Mouse (Mus musculus): ENCODE measurements around the gene Rgs12. TPM values are rescaled to one million over a fixed set of nuclear protein-coding genes. Genes with fewer than 3 reads are reported as not detected.

Rgs12 gene
- polyA plus RNA-seq, 3 experiments from 2014 or later: 5.4 to 10.7 (median 9.9) TPM

GRCm38 (mm10) chr5:34931516-34932457 is 17.5 kb upstream of the Rgs12 start:
- ATAC-seq: no peak

- no peak for ATAC-seq
Observed at GRCm38 (mm10) chr5:34932458-34932806, 16.8 kb upstream of the Rgs12 start.

DNA sequence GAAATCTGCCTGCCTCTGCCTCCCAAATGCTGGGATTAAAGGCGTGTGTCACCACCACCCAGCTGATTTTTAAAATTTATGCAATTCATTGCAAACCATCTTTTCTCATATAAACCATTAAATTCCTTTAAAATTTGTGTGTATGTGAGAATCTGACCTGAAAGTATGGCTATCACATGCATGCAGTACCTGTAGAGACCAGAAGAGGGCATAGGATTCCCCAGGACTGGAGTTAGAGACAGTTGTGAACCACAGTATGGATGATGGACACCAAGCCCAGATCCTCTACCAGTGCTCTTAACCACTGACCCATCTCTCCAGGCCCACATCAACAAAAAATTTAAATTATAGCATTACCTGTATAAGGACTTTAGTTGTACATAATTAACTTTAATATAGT is 15.8 kb upstream of the Rgs12 start:
- ATAC-seq: no peak

- no peak for ATAC-seq
Observed at GRCm38 (mm10) chr5:34941710-34942470, 7.4 kb upstream of the Rgs12 start.

DNA sequence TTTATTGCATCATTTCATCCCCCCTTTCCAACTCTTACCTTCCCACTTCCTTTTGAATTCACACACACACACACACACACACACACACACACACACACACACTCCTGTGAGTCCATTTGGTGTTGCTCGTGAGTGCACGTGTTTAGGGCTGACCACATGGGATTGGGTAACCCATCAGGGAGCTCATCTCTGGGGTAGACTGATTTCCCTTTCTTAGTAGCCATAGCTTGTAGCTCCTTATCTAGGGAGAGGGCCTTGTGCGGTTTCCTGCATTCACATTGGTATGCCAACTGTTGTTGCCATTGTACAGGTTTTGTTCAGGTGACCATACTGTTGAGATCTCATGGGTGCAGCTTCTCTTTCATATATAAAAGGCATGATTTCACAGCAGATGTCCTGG is 5.8 kb upstream of the Rgs12 start:
- ATAC-seq: no peak

DNA sequence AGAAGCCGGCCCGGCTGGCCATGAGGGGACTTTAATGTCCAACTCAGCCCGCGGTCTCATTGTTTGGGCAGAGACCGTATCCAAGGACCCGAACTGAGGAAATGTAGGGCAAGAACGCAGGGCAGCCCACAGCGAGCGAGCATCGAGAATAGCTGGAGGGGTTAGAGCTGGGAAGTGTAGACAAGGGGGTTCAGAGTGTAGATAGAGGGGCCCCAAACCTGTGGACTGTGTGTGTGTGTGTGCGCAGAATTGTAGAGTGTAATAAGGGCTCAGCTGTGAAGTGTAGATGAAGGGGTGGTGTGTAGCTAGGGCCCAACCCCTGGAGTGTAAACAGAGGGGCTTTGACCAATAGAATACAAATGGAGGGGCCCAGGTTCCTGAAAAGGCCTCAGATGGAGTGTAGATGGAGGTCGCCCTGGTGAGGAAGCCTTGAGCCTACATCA is 545 bp downstream of the Rgs12 start:
- no peak for ATAC-seq

DNA sequence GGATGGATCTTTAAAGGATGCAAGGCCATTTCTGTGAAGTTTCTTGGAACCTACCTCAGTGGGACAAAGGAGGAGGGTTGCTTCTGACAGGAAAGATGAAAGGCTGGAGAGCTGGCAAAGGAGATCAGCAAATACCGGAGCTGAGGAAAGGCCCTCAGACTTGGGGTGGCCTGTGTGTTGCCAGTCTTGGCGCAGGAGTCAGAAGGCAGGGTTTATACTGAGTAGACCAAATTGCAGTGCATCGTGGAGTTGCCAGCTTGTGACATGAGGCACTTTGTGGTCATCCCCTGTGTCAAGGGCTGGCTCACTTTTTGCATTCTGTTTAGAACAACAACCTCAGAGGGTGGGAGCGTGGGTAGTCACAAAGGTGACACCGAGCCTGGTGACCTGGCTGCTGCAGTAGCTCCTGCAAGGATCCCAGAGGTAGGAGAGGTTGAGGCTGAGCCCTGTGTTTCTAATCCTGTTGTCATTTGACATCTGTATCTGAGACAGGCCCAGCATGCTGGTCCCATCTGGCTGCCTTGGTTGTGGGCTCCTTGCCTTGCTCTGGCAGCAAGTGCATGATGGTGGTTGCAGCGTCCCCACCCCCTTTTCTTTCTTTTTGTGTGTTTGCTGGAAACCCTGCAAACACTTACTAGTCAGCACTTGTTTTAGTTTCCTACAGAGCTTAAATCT is 1.4 kb downstream of the Rgs12 start:
- no peak for ATAC-seq

DNA sequence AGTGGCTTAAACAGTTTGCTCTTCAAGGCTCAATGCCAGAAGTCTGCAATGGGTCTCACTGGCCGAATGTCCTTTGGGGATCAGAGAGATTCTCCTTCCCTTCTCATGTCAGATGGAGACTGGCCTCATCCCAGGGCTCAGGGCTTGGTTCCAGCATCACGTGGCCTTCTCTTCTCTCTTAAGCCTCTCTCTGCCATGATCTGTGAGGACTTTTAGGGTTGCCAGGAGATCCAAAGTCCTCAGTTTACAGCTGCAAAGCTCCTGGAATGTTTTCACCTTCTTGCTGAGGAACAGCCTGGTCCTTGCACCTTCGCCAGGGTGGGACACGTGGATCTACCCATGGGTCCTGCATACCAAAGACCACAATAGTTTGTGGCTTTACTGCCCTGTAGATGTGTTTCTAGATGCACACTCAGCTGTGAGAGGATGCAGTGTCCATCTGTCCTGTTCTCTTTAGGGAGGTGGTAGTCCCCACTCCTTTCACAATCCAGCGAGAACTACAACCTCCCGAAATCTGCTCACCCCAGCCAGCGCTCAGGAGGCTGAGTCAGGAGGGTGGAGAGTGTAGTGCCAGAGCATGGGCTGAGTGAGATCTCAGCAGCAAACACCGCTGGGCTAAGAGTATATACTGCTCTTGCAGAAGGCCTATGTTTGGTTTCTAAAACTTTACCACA is 2.1 kb downstream of the Rgs12 start:
- ATAC-seq: no peak

- ATAC-seq: no peak
Observed at GRCm38 (mm10) chr5:34954508-34954907, 5.3 kb downstream of the Rgs12 start.

DNA sequence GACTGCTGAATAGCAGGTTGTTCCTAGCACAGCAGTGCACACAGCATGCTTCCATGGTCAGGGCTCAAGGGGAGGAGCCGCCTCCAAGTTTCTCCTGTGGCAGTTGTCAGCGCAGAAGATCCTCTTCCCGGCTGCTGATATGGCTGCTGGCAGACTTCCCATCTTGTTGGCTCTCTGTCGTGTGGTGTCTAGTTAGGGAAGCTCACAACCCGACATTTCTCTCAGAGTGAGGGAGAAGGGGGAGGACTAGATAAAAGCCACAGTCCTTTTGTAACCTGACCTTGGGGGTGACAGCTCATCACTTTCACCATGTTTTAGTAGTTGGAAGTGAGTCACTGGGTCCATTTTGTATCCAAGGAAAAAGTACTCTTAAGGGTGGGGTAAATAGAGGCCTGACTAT is 6.4 kb downstream of the Rgs12 start:
- no peak for ATAC-seq

GRCm38 (mm10) chr5:34956151-34956550 is 6.9 kb downstream of the Rgs12 start:
- no peak for ATAC-seq

GRCm38 (mm10) chr5:34957015-34957414 is 7.8 kb downstream of the Rgs12 start:
- ATAC-seq: no peak

DNA sequence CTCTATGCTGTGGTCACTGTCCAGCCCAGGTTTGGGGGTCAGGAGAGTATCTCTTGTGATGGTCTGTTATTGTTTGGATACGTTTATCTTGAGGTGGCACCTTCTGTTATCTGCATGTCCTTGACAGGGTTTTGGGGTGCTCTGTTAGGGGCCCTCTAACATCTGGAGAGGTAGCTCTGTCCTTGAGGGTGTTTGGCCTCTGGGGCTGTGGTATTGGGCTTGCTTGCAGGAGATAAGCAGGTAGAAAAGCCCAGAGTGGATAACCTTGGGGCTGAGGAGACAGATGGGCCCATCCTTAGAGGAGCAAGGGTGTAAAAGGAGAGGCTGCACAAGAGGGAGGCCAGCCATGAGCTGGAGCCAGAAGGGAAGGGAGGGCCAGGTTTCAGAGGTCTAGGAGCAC is 10.8 kb downstream of the Rgs12 start:
- ATAC-seq: no peak

DNA sequence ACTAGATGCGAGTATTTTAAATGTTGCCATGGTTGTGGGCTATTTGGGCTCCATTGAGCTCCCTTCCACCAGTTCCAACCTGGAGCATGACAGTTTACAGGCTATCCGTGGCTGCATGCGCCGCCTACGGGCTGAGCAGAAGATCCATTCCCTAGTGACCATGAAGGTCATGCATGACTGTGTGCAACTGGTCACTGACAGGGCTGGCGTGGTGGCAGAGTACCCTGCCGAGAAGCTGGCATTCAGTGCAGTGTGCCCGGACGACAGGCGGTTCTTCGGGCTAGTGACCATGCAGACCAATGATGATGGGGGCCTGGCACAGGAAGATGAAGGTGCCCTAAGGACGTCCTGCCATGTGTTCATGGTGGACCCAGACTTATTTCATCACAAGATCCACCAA is 16.3 kb downstream of the Rgs12 start:
- no peak for ATAC-seq

DNA sequence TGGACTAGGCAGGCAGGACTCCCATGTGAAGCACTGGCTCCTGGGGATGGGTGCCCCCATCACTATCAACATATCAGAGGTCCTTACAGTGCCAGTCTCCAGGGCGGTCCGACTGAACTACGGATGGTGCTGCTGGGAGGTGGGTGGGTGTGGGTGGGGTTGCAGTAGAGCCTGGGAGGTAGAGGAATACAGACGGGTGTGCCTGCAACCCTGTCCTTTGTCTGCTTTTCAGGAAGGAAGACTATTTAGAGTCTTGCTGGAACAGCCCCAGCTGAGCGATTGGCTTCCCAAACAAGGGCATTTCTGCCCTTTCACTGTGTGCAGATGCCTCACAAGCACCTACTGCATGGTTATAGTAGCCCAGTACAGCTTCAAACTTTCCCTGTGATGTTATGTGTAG is 19.1 kb downstream of the Rgs12 start:
- no peak for ATAC-seq

DNA sequence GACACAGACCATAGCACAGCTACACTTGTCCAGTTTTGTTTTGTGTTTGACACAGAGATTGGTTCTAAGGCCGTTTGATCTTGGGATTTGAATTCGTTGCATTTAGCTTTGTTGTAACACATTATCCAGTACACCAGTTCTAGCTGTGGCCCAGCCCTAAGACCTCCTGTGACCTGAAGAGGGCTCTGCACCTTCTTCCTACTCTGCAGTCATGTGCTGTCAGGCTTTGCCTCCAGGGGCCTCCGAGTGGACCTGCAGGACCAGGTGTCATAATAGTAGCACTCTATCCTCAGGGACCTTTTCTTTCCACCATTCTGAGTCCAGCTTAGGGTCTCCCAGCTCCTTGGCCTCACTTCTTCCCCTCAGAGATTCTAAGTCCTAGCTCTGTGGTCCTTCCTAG is 23.2 kb downstream of the Rgs12 start:
- ATAC-seq: peak; percentile 43

DNA sequence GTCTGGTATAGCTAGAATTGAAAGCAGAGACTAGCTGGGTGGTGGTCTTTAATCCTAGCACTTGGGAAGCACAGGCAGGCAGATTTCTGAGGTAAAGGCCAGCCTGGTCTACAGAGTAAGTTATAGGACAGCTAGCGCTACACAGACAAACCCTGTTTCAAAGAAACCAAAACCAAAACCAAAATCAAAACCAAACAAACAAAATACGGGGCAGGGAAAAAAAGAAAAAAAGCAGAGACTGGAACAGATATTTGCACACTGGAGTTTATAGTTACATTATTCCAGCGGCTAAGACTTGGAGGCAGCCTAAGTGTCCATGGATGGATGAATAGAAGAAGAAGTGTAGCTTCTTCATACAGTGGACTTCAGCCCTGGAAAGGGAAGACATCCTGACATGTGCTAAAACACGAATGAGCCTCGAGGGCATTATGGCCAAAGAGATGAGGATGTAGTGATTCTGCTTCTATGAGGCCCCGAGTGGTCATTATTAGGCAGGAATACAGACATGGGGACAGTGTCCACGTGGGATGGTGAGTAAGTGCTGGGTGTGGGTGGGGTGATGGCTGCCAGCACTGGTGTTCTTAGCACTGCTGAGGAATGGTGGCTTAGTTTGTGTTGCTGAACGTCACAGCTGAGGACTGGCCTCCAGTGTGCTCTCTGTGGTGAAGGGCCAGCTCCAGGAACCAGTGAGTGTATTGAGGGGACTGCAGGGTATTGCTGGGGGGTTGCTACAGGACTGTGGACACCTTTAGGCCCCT is 24.5 kb downstream of the Rgs12 start:
- peak; percentile 64 for ATAC-seq

- no peak for ATAC-seq
Observed at GRCm38 (mm10) chr5:34974773-34975443, 25.7 kb downstream of the Rgs12 start.

- no peak for ATAC-seq
Observed at GRCm38 (mm10) chr5:34976540-34977292, 27.5 kb downstream of the Rgs12 start.

DNA sequence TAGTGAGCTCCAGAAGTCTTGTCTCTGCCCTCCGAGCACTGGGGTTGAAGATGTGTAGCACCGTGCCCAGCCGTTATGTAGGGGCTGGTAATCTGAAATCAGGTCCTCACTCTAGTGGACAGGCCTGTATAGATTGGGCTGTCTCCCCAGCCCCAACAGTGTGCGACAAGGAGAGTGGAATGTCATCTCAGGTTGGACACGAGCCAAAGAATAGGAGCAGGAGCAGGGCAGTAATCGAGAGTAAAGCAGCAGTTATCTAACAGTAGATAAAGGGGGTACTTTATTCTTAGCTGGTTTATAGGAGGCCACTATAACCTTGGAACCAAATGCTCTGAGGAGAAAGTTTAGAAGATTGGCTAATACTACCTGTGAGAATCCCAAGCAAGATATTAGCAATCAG is 30.9 kb downstream of the Rgs12 start:
- ATAC-seq: no peak

GRCm38 (mm10) chr5:34981734-34982133 is 32.5 kb downstream of the Rgs12 start:
- no peak for ATAC-seq
